Mouse (Mus musculus) lung, postnatal 25 days (tissue): ENCODE results near the gene Sec24d.

Experiments used
- DNase-seq: peaks from one replicate; pipeline ENCODE4 v3.0.0; 2022; ENCODE audit warnings: low spot score

Sec24d gene

GRCm38 (mm10) chr3:123298283-123298682 lies 31.0 kb downstream of the Sec24d start:
- DNase-seq: no peak

GRCm38 (mm10) chr3:123301521-123301920 lies 34.3 kb downstream of the Sec24d start:
- no peak for DNase-seq

- DNase-seq: no peak
Measured at GRCm38 (mm10) chr3:123305611-123306010, 38.4 kb downstream of the Sec24d start.

GRCm38 (mm10) chr3:123307446-123307845 lies 40.2 kb downstream of the Sec24d start:
- no peak for DNase-seq

GRCm38 (mm10) chr3:123309141-123309540 lies 41.9 kb downstream of the Sec24d start:
- DNase-seq: no peak

GRCm38 (mm10) chr3:123312477-123313062 lies 45.3 kb downstream of the Sec24d start:
- DNase-seq: no peak

- DNase-seq: no peak
Measured at GRCm38 (mm10) chr3:123313477-123313876, 46.2 kb downstream of the Sec24d start.

GRCm38 (mm10) chr3:123313920-123314614 lies 46.8 kb downstream of the Sec24d start:
- no peak for DNase-seq

- no peak for DNase-seq
Measured at GRCm38 (mm10) chr3:123316066-123316465, 48.8 kb downstream of the Sec24d start.

GRCm38 (mm10) chr3:123317081-123317480 lies 49.8 kb downstream of the Sec24d start:
- DNase-seq: no peak

- DNase-seq: no peak
Measured at GRCm38 (mm10) chr3:123320341-123320740, 53.1 kb downstream of the Sec24d start.

- peak; percentile 16 for DNase-seq
Measured at GRCm38 (mm10) chr3:123321612-123322011, 54.4 kb downstream of the Sec24d start.

GRCm38 (mm10) chr3:123322147-123322546 lies 54.9 kb downstream of the Sec24d start:
- peak; percentile 64 for DNase-seq

GRCm38 (mm10) chr3:123324326-123324725 lies 57.1 kb downstream of the Sec24d start:
- no peak for DNase-seq

- DNase-seq: peak; percentile 68
Measured at GRCm38 (mm10) chr3:123329251-123329650, 62.0 kb downstream of the Sec24d start.

- DNase-seq: no peak
Measured at GRCm38 (mm10) chr3:123330221-123330620, 63.0 kb downstream of the Sec24d start.

GRCm38 (mm10) chr3:123332330-123333054 lies 65.2 kb downstream of the Sec24d start:
- DNase-seq: no peak

- DNase-seq: peak; percentile 43
Measured at GRCm38 (mm10) chr3:123333055-123333424, 65.8 kb downstream of the Sec24d start.

- DNase-seq: peak; percentile 8
Measured at GRCm38 (mm10) chr3:123334947-123335346, 67.7 kb downstream of the Sec24d start.

- DNase-seq: peak; percentile 24
Measured at GRCm38 (mm10) chr3:123335480-123335879, 68.2 kb downstream of the Sec24d start.

- no peak for DNase-seq
Measured at GRCm38 (mm10) chr3:123336455-123336854, 69.2 kb downstream of the Sec24d start.

- no peak for DNase-seq
Measured at GRCm38 (mm10) chr3:123336951-123337350, 69.7 kb downstream of the Sec24d start.

GRCm38 (mm10) chr3:123337853-123338252 lies 70.6 kb downstream of the Sec24d start:
- no peak for DNase-seq
